Comparison of ENCODE assay signal across 28 mouse cellular contexts in genomic region chr16:65529589-65529988, GRCm38 (mm10). TPM values are rescaled to one million over a fixed set of nuclear protein-coding genes. Genes with fewer than 3 reads are reported as not detected.
DNase-seq lines count a peak whose midpoint lies in the region; ATAC-seq lines count a peak whose summit lies in the region.
"Had no signal": no experiment of that assay in that cellular context is flagged by ENCODE, and none has a peak within 500 bp of the region (broad histone marks: within the 10 kb centered on the region; RNA-seq: fewer than 3 reads in every experiment).

No protein-coding gene starts in this region.

- no peak overlapping the region for H3K4me3 ChIP-seq in forebrain, embryonic 14.5 days (ENCODE audit: low read depth, low read length)
- H3K4me3 ChIP-seq in forebrain, embryonic 15.5 days = no peak overlapping the region
- H3K4me3 ChIP-seq in neural tube, embryonic 11.5 days (ENCODE audit: low read depth, low read length) = no peak overlapping the region
- H3K4me3 ChIP-seq in neural tube, embryonic 15.5 days (replicated peaks) = no peak overlapping the region
- no peak overlapping the region for H3K4me3 ChIP-seq in limb, embryonic 10.5 days
- H3K4me3 ChIP-seq: heart, embryonic 13.5 days; intestine, embryonic 15.5 days; limb, embryonic 13.5 days; neural tube, embryonic 12.5 days had no signal

- no peak for ATAC-seq in forebrain, embryonic 14.5 days
- ATAC-seq in forebrain, embryonic 15.5 days (replicated peaks) = no peak
- ATAC-seq in neural tube, embryonic 11.5 days (ENCODE audit: insufficient read depth, low FRiP score, low TSS enrichment) = no peak
- ATAC-seq in neural tube, embryonic 15.5 days (ENCODE audit: low FRiP score) = no peak
- no peak for ATAC-seq in inflammation-experienced regulatory T-cells, adult 6 months
- ATAC-seq: intestine, embryonic 15.5 days had no signal

- 1% methylated on average over 5 of the region's 5 CpGs for WGBS in forebrain, embryonic 14.5 days
- WGBS in forebrain, embryonic 15.5 days = 1% methylated on average over 5 of the region's 5 CpGs
- 14% methylated on average over 5 of the region's 5 CpGs for WGBS in neural tube, embryonic 11.5 days
- WGBS in neural tube, embryonic 15.5 days = 7% methylated on average over 5 of the region's 5 CpGs
- 33% methylated on average over 5 of the region's 5 CpGs for WGBS in limb, embryonic 10.5 days

- no peaks in the 10 kb centered on the region for H3K9me3 ChIP-seq in forebrain, embryonic 14.5 days (replicated peaks; ENCODE audit: control insufficient read depth, low read length)
- H3K9me3 ChIP-seq in forebrain, embryonic 15.5 days = no peaks in the 10 kb centered on the region
- no peaks in the 10 kb centered on the region for H3K9me3 ChIP-seq in neural tube, embryonic 11.5 days (ENCODE audit: control insufficient read depth, low read length)
- H3K9me3 ChIP-seq in neural tube, embryonic 15.5 days (replicated peaks) = no peaks in the 10 kb centered on the region
- no peaks in the 10 kb centered on the region for H3K9me3 ChIP-seq in limb, embryonic 10.5 days (replicated peaks)
- H3K9me3 ChIP-seq: heart, embryonic 13.5 days; intestine, embryonic 15.5 days; limb, embryonic 13.5 days; neural tube, embryonic 12.5 days had no signal

- no peaks in the 10 kb centered on the region for H3K4me1 ChIP-seq in forebrain, embryonic 14.5 days (ENCODE audit: control insufficient read depth, insufficient read depth, low read length)
- 0 out of 2 replicates have a peak, but pooled peaks cover 3% of the 10 kb centered on the region for H3K4me1 ChIP-seq in forebrain, embryonic 15.5 days
- no peaks in the 10 kb centered on the region for H3K4me1 ChIP-seq in neural tube, embryonic 11.5 days (ENCODE audit: control insufficient read depth, insufficient read depth, low read length)
- H3K4me1 ChIP-seq in neural tube, embryonic 15.5 days = 0 out of 2 replicates have a peak, but pooled peaks cover 2% of the 10 kb centered on the region
- no peaks in the 10 kb centered on the region for H3K4me1 ChIP-seq in limb, embryonic 10.5 days
- H3K4me1 ChIP-seq: intestine, embryonic 15.5 days; neural tube, embryonic 12.5 days had no signal

- no peaks in the 10 kb centered on the region for H3K36me3 ChIP-seq in forebrain, embryonic 14.5 days (ENCODE audit: control insufficient read depth, insufficient read depth, low read length)
- no peaks in the 10 kb centered on the region for H3K36me3 ChIP-seq in forebrain, embryonic 15.5 days
- no peaks in the 10 kb centered on the region for H3K36me3 ChIP-seq in neural tube, embryonic 11.5 days (ENCODE audit: control insufficient read depth, insufficient read depth, low read length)
- H3K36me3 ChIP-seq in neural tube, embryonic 15.5 days = no peaks in the 10 kb centered on the region
- no peaks in the 10 kb centered on the region for H3K36me3 ChIP-seq in limb, embryonic 10.5 days
- H3K36me3 ChIP-seq: heart, embryonic 13.5 days; intestine, embryonic 15.5 days; limb, embryonic 13.5 days; neural tube, embryonic 12.5 days had no signal

- H3K9ac ChIP-seq in forebrain, embryonic 14.5 days (ENCODE audit: low read length) = no peak overlapping the region
- H3K9ac ChIP-seq in forebrain, embryonic 15.5 days (replicated peaks) = no peak overlapping the region
- H3K9ac ChIP-seq in neural tube, embryonic 11.5 days (ENCODE audit: low read length) = no peak overlapping the region
- H3K9ac ChIP-seq in neural tube, embryonic 15.5 days (replicated peaks) = no peak overlapping the region
- H3K9ac ChIP-seq: heart, embryonic 13.5 days; intestine, embryonic 15.5 days; limb, embryonic 13.5 days; liver, embryonic 14.5 days; neural tube, embryonic 12.5 days had no signal

- H3K27me3 ChIP-seq in forebrain, embryonic 14.5 days (replicated peaks; ENCODE audit: control insufficient read depth, insufficient read depth, low read length) = no peaks in the 10 kb centered on the region
- no peaks in the 10 kb centered on the region for H3K27me3 ChIP-seq in forebrain, embryonic 15.5 days
- H3K27me3 ChIP-seq in neural tube, embryonic 11.5 days (ENCODE audit: control insufficient read depth, insufficient read depth, low read length) = no peaks in the 10 kb centered on the region
- H3K27me3 ChIP-seq in neural tube, embryonic 15.5 days (replicated peaks) = no peaks in the 10 kb centered on the region
- H3K27me3 ChIP-seq in limb, embryonic 10.5 days (ENCODE audit: low read depth, poor library complexity, severe bottlenecking) = no peaks in the 10 kb centered on the region
- H3K27me3 ChIP-seq: heart, embryonic 13.5 days; intestine, embryonic 15.5 days; limb, embryonic 13.5 days; neural tube, embryonic 12.5 days had no signal

- H3K27ac ChIP-seq in forebrain, embryonic 14.5 days (ENCODE audit: low read depth, low read length) = no peak overlapping the region
- H3K27ac ChIP-seq in forebrain, embryonic 15.5 days (replicated peaks) = no peak overlapping the region
- H3K27ac ChIP-seq in neural tube, embryonic 11.5 days (ENCODE audit: low read depth, low read length) = no peak overlapping the region
- H3K27ac ChIP-seq in neural tube, embryonic 15.5 days (replicated peaks) = no peak overlapping the region
- no peak overlapping the region for H3K27ac ChIP-seq in limb, embryonic 10.5 days
- H3K27ac ChIP-seq: heart, embryonic 13.5 days; intestine, embryonic 15.5 days; limb, embryonic 13.5 days; liver, embryonic 14.5 days; neural tube, embryonic 12.5 days; stomach, postnatal 0 days had no signal

- H3K4me2 ChIP-seq in forebrain, embryonic 14.5 days (ENCODE audit: low read length) = no peak overlapping the region
- no peak overlapping the region for H3K4me2 ChIP-seq in forebrain, embryonic 15.5 days (replicated peaks)
- no peak overlapping the region for H3K4me2 ChIP-seq in neural tube, embryonic 11.5 days (ENCODE audit: low read depth)
- H3K4me2 ChIP-seq in neural tube, embryonic 15.5 days = no peak overlapping the region
- H3K4me2 ChIP-seq: heart, embryonic 13.5 days; intestine, embryonic 15.5 days; limb, embryonic 13.5 days; neural tube, embryonic 12.5 days had no signal

- DNase-seq in forebrain, embryonic 14.5 days (ENCODE audit: low spot score) = peak; percentile 46
- DNase-seq in neural tube, embryonic 11.5 days (ENCODE audit: low spot score) = peak; percentile 11
- peak; percentile 5 for DNase-seq in embryo, embryonic 9.5 days (ENCODE audit: extremely low spot score)
- no peak for DNase-seq in gastrocnemius, adult 8-10 months (ENCODE audit: low spot score in 2 of 2)
- DNase-seq in limb, embryonic 10.5 days (ENCODE audit: low spot score) = no peak
- DNase-seq: adrenal gland, adult 8-10 months; B cell, adult 2 months; cerebellum, adult 11-12 months; heart, adult 11 months; heart, postnatal 36 days; kidney, postnatal 10 days; right cerebral cortex, postnatal 25 days; thymus, postnatal 14 days had no signal

RNA-seq across cellular contexts. Expression of gene Pou1f1, which starts 9.3 kb away (rescaled TPM):
- not detected in 2 replicates for polyA plus RNA-seq in forebrain, embryonic 14.5 days (2014; fragmentation: Nextera tagmentation; extraction: Ambion mirVana)
- polyA plus RNA-seq in forebrain, embryonic 15.5 days (2015; fragmentation: Nextera tagmentation; extraction: Ambion mirVana) = not detected in 2 replicates
- not detected in 2 replicates for polyA plus RNA-seq in neural tube, embryonic 11.5 days (2014; fragmentation: Nextera tagmentation; extraction: Ambion mirVana)
- polyA plus RNA-seq in neural tube, embryonic 15.5 days (2015; fragmentation: Nextera tagmentation; extraction: Ambion mirVana) = 0.26 TPM in 1 of 2 replicates, not detected in the other
- under 1 TPM in 2 of 3 experiments, not detected in 1; 0.24 to 0.26 TPM for polyA plus RNA-seq in inflammation-experienced regulatory T-cells, adult 6 months (2017; shearing (Covaris generic))
- total RNA-seq in gastrocnemius, adult 8-10 months (2022) = not detected
- not detected in 2 replicates for polyA plus RNA-seq in limb, embryonic 10.5 days (2016; fragmentation: Nextera tagmentation; extraction: Ambion mirVana)
- total RNA-seq: gastrocnemius, adult 18-20 months; heart, postnatal 36 days; layer of hippocampus, adult 8-10 months; left cerebral cortex, adult 8-10 months; megakaryocyte, adult 5-6 weeks; midbrain, postnatal 0 days had no signal
- polyA plus RNA-seq: heart, embryonic 13.5 days; intestine, embryonic 15.5 days; liver, embryonic 14.5 days; lung, embryonic 16.5 days; midbrain, postnatal 0 days; neural tube, embryonic 12.5 days had no signal

RNA-seq across cellular contexts. Expression of gene Chmp2b, which starts 32.9 kb away (rescaled TPM):
- polyA plus RNA-seq in forebrain, embryonic 14.5 days (2014; fragmentation: Nextera tagmentation; extraction: Ambion mirVana) = 48.8 and 61.6 TPM in 2 replicates
- polyA plus RNA-seq in forebrain, embryonic 15.5 days (2015; fragmentation: Nextera tagmentation; extraction: Ambion mirVana) = 57.9 and 60.1 TPM in 2 replicates
- 55.9 and 64.5 TPM in 2 replicates for polyA plus RNA-seq in neural tube, embryonic 11.5 days (2014; fragmentation: Nextera tagmentation; extraction: Ambion mirVana)
- polyA plus RNA-seq in neural tube, embryonic 15.5 days (2015; fragmentation: Nextera tagmentation; extraction: Ambion mirVana) = 151 and 158 TPM in 2 replicates
- polyA plus RNA-seq in inflammation-experienced regulatory T-cells, adult 6 months (2017; shearing (Covaris generic)) = 10 to 100 TPM; 21.7 to 28.2 (median 27.5) TPM
- total RNA-seq in gastrocnemius, adult 8-10 months (2022) = 10 to 100 TPM; 30.4 to 32.9 (median 31.8) TPM
- polyA plus RNA-seq in limb, embryonic 10.5 days (2016; fragmentation: Nextera tagmentation; extraction: Ambion mirVana) = 48.8 and 58.7 TPM in 2 replicates

Comparison
In these comparisons a context has a peak if more than half of its experiments do, and no peak if none do; other contexts are left out.
1. DNase-seq: peak in forebrain, embryonic 14.5 days (single experiment), neural tube, embryonic 11.5 days (single experiment) and embryo, embryonic 9.5 days (single experiment); none in gastrocnemius, adult 8-10 months (0 of 2) and limb, embryonic 10.5 days (single experiment).